Mouse (Mus musculus) lung, postnatal 0 days (tissue): ENCODE data around the gene Mgat5. TPM values are rescaled to one million over a fixed set of nuclear protein-coding genes. Genes with fewer than 3 reads are reported as not detected.

Experiments used
- ATAC-seq: fragments of 200-750 bp; cut with Nextera tagmentation; 2 replicates; pipeline ENCODE4 v1.8.0; 2017; ENCODE audit warnings: moderate library complexity
- DNase-seq: peaks from one replicate; pipeline ENCODE4 v3.0.0-alpha.2; 2016; ENCODE audit warnings: low spot score
- H3K27ac ChIP-seq: fragments of 300-500 bp; sonication (generic); 2 replicates; pipeline ENCODE4 v1.5.1; 2014; ENCODE audit warnings: antibody characterized with exemption, mild to moderate bottlenecking, low read length, mixed read lengths
- H3K27me3 ChIP-seq: fragments of 300-500 bp; sonication (generic); replicated peaks from 2 replicates; pipeline ENCODE4 v1.6.1; 2014; ENCODE audit warnings: low read length, mixed read lengths; ENCODE audit not compliant: insufficient read depth
- H3K36me3 ChIP-seq: fragments of 300-500 bp; sonication (generic); 2 replicates; pipeline ENCODE4 v1.6.1; 2014; ENCODE audit warnings: low read length, mixed read lengths; ENCODE audit not compliant: insufficient read depth
- H3K4me1 ChIP-seq: fragments of 300-500 bp; sonication (generic); 2 replicates; pipeline ENCODE4 v1.6.1; 2014; ENCODE audit warnings: antibody characterized with exemption, low read depth, low read length, mixed read lengths; ENCODE audit not compliant: insufficient read depth
- H3K4me2 ChIP-seq: fragments of 300-500 bp; sonication (generic); replicated peaks from 2 replicates; pipeline ENCODE4 v1.6.1; 2014; ENCODE audit warnings: low read depth, mild to moderate bottlenecking, low read length, moderate library complexity, mixed read lengths
- H3K4me3 ChIP-seq: fragments of 300-500 bp; sonication (generic); 2 replicates; pipeline ENCODE4 v1.5.1; 2014; ENCODE audit warnings: low read depth, low read length
- H3K9ac ChIP-seq: fragments of 300-500 bp; sonication (generic); replicated peaks from 2 replicates; pipeline ENCODE4 v1.6.1; 2014; ENCODE audit warnings: low read depth, mild to moderate bottlenecking
- H3K9me3 ChIP-seq: fragments of 300-500 bp; sonication (generic); 2 replicates; pipeline ENCODE4 v1.6.1; 2016; ENCODE audit warnings: low read length, mixed read lengths
- CTCF ChIP-seq: IDR thresholded peaks from 2 replicates; pipeline ENCODE4 v1.5.1; 2016; ENCODE audit warnings: antibody characterized with exemption, mild to moderate bottlenecking
- EP300 ChIP-seq: IDR thresholded peaks from 2 replicates; pipeline ENCODE4 v1.6.1; 2016; ENCODE audit warnings: antibody characterized with exemption, mild to moderate bottlenecking, control low read depth
- WGBS: fragments of 180-500 bp; shearing (Covaris S2); extraction: QIAGEN DNeasy Blood & Tissue Kit; methylation state at CpG from one replicate; pipeline ENCODE4 v1.1.7; 2014; 5-methylcytosine and 5-hydroxymethylcytosine counted together
- polyA plus RNA-seq: library from polyadenylated mRNA; unstranded; fragments of >200 nt; fragmentation: Nextera tagmentation; extraction: Ambion mirVana; gene quantifications from 2 replicates; pipeline ENCODE4 v1.2.1, GENCODE M21; 2015

Gene Mgat5
- polyA plus RNA-seq, 1 experiment from 2014 or later = 3.5 TPM

DNA sequence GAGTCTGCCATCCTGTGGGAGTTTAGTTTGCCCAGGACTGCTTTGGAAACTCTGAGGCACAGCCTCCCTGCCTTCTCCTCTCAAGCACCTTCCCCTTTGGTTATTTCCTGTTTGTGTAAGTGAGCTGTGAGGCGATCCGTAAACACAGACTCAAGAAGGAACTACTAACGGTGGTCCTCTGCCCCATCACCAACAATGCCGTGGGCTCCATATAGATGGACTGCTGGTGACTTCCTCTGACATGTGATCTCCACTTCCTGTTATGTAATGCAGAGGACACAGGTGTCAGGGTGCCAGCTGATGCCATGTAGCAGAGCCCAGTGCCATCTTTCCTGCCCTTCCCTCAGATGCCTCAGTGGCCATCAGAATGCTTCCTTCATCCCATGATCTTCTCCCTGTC, 265.4 kb downstream of the Mgat5 start:
- DNase-seq = no peak
- no peak overlapping the region for H3K4me2 ChIP-seq
- WGBS = 22% methylated on average over 4 of the region's 4 CpGs

DNA sequence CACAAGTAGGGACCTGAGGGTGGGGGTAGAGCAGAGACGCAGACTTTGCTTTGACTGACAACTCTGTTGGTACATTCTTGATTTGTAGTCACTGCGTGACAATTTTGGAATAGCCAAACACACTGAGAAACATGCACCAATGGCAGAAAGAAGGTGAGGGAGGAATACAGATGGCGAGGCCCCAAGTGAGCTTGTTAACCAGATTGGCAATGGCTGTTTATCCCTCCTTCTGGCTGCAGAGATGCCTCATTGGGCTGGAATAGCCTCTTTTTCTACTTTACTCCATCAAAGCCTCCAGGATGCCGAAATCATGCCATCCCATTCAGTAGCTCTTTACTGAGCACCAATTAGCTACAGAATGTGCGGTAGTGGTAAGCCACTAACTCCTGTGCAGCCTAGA, 270.9 kb downstream of the Mgat5 start:
- H3K9ac ChIP-seq = no peak overlapping the region
- no peak overlapping the region for H3K27ac ChIP-seq
- no peak overlapping the region for H3K4me3 ChIP-seq
- no peaks in the 10 kb centered on the region for H3K4me1 ChIP-seq
- H3K36me3 ChIP-seq = no peaks in the 10 kb centered on the region
- WGBS = 95% methylated on average over 5 of the region's 5 CpGs
- no peak for ATAC-seq
- H3K27me3 ChIP-seq = no peaks in the 10 kb centered on the region
- H3K9me3 ChIP-seq = no peaks in the 10 kb centered on the region
- TF ChIP-seq CTCF (no peak), EP300 (no peak)
- H3K4me2 ChIP-seq = no peak overlapping the region
- no peak for DNase-seq

More for the DNA sequence above, 265.4 kb downstream of the Mgat5 start:
- Histone ChIP-seq H3K9ac (no peak overlapping the region), H3K9me3 (no peaks in the 10 kb centered on the region), H3K36me3 (no peaks in the 10 kb centered on the region), H3K27me3 (no peaks in the 10 kb centered on the region), H3K27ac (no peak overlapping the region), H3K4me1 (no peaks in the 10 kb centered on the region), H3K4me3 (no peak overlapping the region)
- no peak for ATAC-seq
- TF ChIP-seq EP300 (no peak), CTCF (no peak)

DNA sequence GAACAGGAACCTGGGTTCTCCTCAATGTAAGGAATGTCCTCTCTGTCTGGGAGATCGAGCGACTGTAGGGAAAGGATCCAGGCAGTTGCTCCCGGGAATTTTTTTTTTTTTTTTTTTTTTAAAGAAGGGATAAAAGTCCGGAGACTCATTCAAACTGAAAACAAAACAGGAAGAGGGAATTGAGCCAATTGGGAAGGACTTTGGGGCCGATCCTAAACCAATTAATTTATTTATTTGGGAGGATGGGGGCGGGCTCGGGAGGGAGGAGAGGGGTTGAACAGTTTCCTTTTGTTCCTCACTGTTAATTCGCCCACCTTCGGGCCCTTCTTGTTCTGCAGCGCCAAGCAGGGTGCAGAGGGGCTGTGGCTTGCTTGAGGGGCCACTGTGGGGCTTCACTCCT, 278.1 kb downstream of the Mgat5 start:
- Histone ChIP-seq H3K9me3 (no peaks in the 10 kb centered on the region), H3K4me3 (no peak overlapping the region), H3K4me2 (no peak overlapping the region), H3K36me3 (no peaks in the 10 kb centered on the region), H3K4me1 (no peaks in the 10 kb centered on the region), H3K9ac (no peak overlapping the region), H3K27me3 (no peaks in the 10 kb centered on the region), H3K27ac (no peak overlapping the region)
- ATAC-seq = no peak
- no peak for TF ChIP-seq CTCF
- TF ChIP-seq EP300 = no peak
- no peak for DNase-seq
- WGBS = 65% methylated on average over 10 of the region's 10 CpGs

DNA sequence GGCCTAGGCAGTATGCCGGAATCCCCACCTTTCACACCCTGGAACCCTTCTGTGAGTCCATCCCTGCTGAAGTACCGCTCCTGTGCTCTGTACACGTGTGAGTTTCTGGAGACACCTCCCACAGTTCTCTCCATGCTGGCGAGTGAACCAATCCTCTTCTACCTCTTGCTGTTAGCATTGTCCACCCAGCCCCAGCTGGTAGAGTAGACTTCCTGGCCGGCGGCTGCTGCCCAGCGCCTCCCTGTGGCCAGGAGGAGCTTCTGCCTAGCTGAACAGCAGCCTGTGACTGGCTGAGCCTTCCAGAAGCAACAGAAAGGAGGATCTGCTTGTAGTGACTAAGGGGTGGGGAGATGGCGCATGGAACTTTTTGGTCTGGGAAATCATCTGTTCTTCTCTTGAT, 279.4 kb downstream of the Mgat5 start:
- H3K9ac ChIP-seq = no peak overlapping the region
- DNase-seq = no peak
- no peak overlapping the region for H3K4me2 ChIP-seq
- H3K4me1 ChIP-seq = no peaks in the 10 kb centered on the region
- ATAC-seq = no peak
- H3K4me3 ChIP-seq = no peak overlapping the region
- H3K27ac ChIP-seq = no peak overlapping the region
- no peaks in the 10 kb centered on the region for H3K27me3 ChIP-seq
- H3K36me3 ChIP-seq = no peaks in the 10 kb centered on the region
- peak; percentile 16; the same call in 1 of the 2 replicates for TF ChIP-seq CTCF
- TF ChIP-seq EP300 = no peak
- H3K9me3 ChIP-seq = no peaks in the 10 kb centered on the region
- 94% methylated on average over 8 of the region's 8 CpGs for WGBS

DNA sequence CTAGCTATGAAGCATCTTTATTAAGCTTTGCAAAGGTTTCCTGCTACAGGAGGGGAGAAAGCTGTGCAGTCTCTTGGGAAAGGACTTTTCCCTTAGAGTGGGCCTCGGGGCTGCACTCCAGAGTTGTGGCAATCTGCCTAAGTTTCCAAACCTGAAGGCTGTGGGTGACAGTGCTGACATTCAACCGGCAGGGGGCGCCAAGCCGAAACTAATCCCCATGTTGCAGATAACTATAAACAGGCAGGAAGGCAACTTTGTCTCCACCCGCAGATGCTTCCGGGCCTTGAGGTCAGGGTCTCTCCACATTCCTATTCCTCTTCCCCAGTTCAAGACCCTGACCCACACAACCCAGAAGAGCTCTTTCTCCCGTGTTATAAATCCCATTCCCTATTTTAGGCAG, 280.0 kb downstream of the Mgat5 start:
- TF ChIP-seq CTCF (peak; percentile 70), EP300 (no peak)
- peak; percentile 27; the same call in 1 of the 2 replicates for ATAC-seq
- no peak overlapping the region for H3K4me2 ChIP-seq
- no peak overlapping the region for H3K4me3 ChIP-seq
- no peaks in the 10 kb centered on the region for H3K36me3 ChIP-seq
- 44% methylated on average over 7 of the region's 7 CpGs for WGBS
- no peak overlapping the region for H3K27ac ChIP-seq
- no peaks in the 10 kb centered on the region for H3K9me3 ChIP-seq
- H3K9ac ChIP-seq = no peak overlapping the region
- peak; percentile 31 for DNase-seq
- no peaks in the 10 kb centered on the region for H3K4me1 ChIP-seq
- H3K27me3 ChIP-seq = no peaks in the 10 kb centered on the region

DNA sequence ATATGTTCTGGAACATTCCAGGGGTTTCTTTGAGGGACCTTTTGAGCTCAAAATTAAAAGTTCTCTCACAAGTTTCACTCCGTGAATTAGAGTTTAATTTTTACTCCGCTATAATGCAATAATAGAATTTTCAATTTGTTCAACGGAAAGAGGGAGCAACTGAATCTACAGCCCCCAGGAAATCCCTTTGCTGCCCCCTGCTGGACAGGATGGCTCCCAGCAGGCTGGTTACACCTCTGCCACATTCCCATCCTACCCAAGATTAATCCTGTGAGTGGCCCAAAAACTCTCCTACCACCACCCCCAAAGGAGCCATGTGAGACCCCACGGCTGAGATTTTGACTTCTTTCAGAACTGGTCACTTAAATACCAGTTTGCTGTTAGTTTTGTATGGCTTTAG, 282.3 kb downstream of the Mgat5 start:
- peak; percentile 11 for DNase-seq
- Histone ChIP-seq H3K4me2 (no peak overlapping the region), H3K4me1 (no peaks in the 10 kb centered on the region), H3K9ac (no peak overlapping the region), H3K9me3 (no peaks in the 10 kb centered on the region), H3K27me3 (no peaks in the 10 kb centered on the region), H3K36me3 (no peaks in the 10 kb centered on the region), H3K27ac (no peak overlapping the region), H3K4me3 (no peak overlapping the region)
- ATAC-seq = no peak
- TF ChIP-seq EP300 = no peak
- peak; percentile 58 for TF ChIP-seq CTCF
- 80% methylated on average over 4 of the region's 4 CpGs for WGBS
